24 mouse cellular contexts compared by ENCODE assay signal in the genomic region with DNA sequence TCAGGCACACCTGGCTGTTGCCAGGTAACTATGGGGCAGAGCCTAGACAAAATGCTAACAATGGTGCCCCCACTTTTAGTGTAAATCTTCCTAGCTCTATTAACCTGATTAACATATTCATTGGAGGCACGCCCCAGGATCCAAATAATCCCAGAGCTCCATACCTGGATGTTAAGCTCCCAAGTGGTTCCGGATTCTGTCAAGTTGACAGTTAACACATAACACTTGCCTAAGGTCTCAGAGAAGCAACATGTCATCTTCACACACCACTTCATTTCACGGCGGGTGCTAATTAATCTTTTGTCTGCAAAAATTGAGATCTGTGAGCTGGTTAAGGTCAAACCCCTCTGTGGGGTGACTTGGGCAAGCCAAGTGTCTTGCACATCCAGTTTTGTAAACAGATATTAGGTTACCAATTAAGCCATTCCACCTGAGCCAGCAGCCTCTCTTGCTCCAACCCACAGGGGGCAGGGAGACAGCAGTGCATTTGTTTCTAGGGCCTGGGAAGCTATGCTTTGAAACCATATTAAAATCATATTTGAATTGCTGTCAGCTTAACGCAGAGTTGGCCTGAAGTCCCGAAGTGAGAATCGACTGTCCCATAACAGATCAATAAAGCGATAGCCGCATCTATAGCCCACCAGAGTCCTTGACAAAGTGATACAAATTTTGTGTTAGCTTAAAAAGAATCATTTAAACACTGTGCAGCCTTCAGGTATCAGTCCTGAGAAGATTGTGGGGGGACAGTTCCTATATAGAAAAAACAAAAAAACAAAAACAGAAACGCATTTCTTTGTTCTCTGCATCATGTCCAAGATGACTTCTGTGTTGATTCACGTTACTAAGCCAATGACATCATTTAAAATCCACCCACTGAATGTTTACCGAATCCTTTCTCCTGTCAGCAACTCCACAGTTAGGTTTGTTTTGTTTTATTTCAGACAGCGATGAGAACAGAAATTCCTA. TPM values are rescaled to one million over a fixed set of nuclear protein-coding genes. Genes with fewer than 3 reads are reported as not detected.
DNase-seq lines count a peak whose midpoint lies in the region; ATAC-seq and TF ChIP-seq lines count a peak whose summit lies in the region.
"Had no signal": no experiment of that assay in that cellular context is flagged by ENCODE, and none has a peak within 500 bp of the region (broad histone marks: within the 10 kb centered on the region; RNA-seq: fewer than 3 reads in every experiment).

No protein-coding gene starts in this region.

- no peak; the same call in 1 of the 2 replicates for TF ChIP-seq CTCF in kidney, adult 2 months (conservative IDR thresholded peaks at IDR 0.05; ENCODE audit: insufficient read depth, insufficient read length, low read depth, low read length)
- TF ChIP-seq CTCF in liver, embryonic 14.5 days (IDR thresholded peaks at IDR 0.05; ENCODE audit: low read depth), result no peak; the same call in 1 of the 2 replicates
- no peak for TF ChIP-seq CTCF in forebrain, postnatal 0 days (IDR thresholded peaks at IDR 0.05; ENCODE audit: low read depth)

- H3K27ac ChIP-seq in kidney, adult 2 months (ENCODE audit: insufficient read depth, low read depth, low read length), result no peak overlapping the region
- H3K27ac ChIP-seq in kidney, embryonic 15.5 days, result no peak overlapping the region
- no peak overlapping the region for H3K27ac ChIP-seq in liver, embryonic 14.5 days
- no peak overlapping the region for H3K27ac ChIP-seq in embryonic facial prominence, embryonic 15.5 days (replicated peaks)
- no peak overlapping the region for H3K27ac ChIP-seq in forebrain, postnatal 0 days (ENCODE audit: low read depth, low read length)
- H3K27ac ChIP-seq: hindbrain, embryonic 15.5 days; left cerebral cortex, adult 2 months; stomach, embryonic 15.5 days had no signal

- H3K4me1 ChIP-seq in kidney, adult 2 months (ENCODE audit: control insufficient read depth, insufficient read depth, low read length), result peaks cover 4% of the 10 kb centered on the region; the same call in 1 of the 2 replicates
- H3K4me1 ChIP-seq in kidney, embryonic 15.5 days, result peaks cover 28% of the 10 kb centered on the region
- H3K4me1 ChIP-seq in liver, embryonic 14.5 days (replicated peaks; ENCODE audit: control insufficient read depth in 2 of 2, insufficient read depth in 2 of 2, low read length in 1 of 2), result peaks cover 0 to 32% of the 10 kb centered on the region in 2 experiments; a peak in 3 of 4 replicates
- peaks cover 14% of the 10 kb centered on the region for H3K4me1 ChIP-seq in embryonic facial prominence, embryonic 15.5 days
- peaks cover 9% of the 10 kb centered on the region; the same call in 1 of the 2 replicates for H3K4me1 ChIP-seq in forebrain, postnatal 0 days (ENCODE audit: insufficient read depth)

- H3K36me3 ChIP-seq in kidney, adult 2 months (ENCODE audit: control insufficient read depth, insufficient read depth, low read length), result no peaks in the 10 kb centered on the region
- no peaks in the 10 kb centered on the region for H3K36me3 ChIP-seq in kidney, embryonic 15.5 days
- H3K36me3 ChIP-seq in liver, embryonic 14.5 days (replicated peaks; ENCODE audit: control insufficient read depth, insufficient read depth, low read depth), result no peaks in the 10 kb centered on the region
- H3K36me3 ChIP-seq in embryonic facial prominence, embryonic 15.5 days, result no peaks in the 10 kb centered on the region
- no peaks in the 10 kb centered on the region for H3K36me3 ChIP-seq in forebrain, postnatal 0 days (ENCODE audit: insufficient read depth)
- H3K36me3 ChIP-seq: hindbrain, embryonic 15.5 days; stomach, embryonic 15.5 days had no signal

- H3K4me3 ChIP-seq in kidney, adult 2 months (ENCODE audit: insufficient read depth, low read depth, low read length), result no peak overlapping the region
- H3K4me3 ChIP-seq in kidney, embryonic 15.5 days (replicated peaks), result no peak overlapping the region
- no peak overlapping the region for H3K4me3 ChIP-seq in liver, embryonic 14.5 days (ENCODE audit: insufficient read depth in 1 of 2, low read depth in 2 of 2, low read length in 2 of 2)
- no peak overlapping the region for H3K4me3 ChIP-seq in embryonic facial prominence, embryonic 15.5 days (replicated peaks)
- no peak overlapping the region for H3K4me3 ChIP-seq in forebrain, postnatal 0 days (ENCODE audit: low read depth, low read length)
- H3K4me3 ChIP-seq: hindbrain, embryonic 15.5 days; left cerebral cortex, adult 2 months; stomach, embryonic 15.5 days had no signal

- no peak for TF ChIP-seq EP300 in liver, embryonic 14.5 days (IDR thresholded peaks at IDR 0.05; ENCODE audit: low read depth)

- H3K9ac ChIP-seq in kidney, embryonic 15.5 days, result no peak overlapping the region
- no peak overlapping the region for H3K9ac ChIP-seq in liver, embryonic 14.5 days (replicated peaks)
- H3K9ac ChIP-seq in embryonic facial prominence, embryonic 15.5 days, result no peak overlapping the region
- no peak overlapping the region for H3K9ac ChIP-seq in forebrain, postnatal 0 days
- H3K9ac ChIP-seq: hindbrain, embryonic 15.5 days; stomach, embryonic 15.5 days had no signal

- no peaks in the 10 kb centered on the region for H3K27me3 ChIP-seq in kidney, adult 2 months (replicated peaks; ENCODE audit: control insufficient read depth, insufficient read depth, low read length)
- no peaks in the 10 kb centered on the region for H3K27me3 ChIP-seq in kidney, embryonic 15.5 days
- H3K27me3 ChIP-seq in liver, embryonic 14.5 days (ENCODE audit: control insufficient read depth, insufficient read depth, low read length), result no peaks in the 10 kb centered on the region
- no peaks in the 10 kb centered on the region for H3K27me3 ChIP-seq in embryonic facial prominence, embryonic 15.5 days
- H3K27me3 ChIP-seq in forebrain, postnatal 0 days (ENCODE audit: insufficient read depth, low read length), result no peaks in the 10 kb centered on the region
- H3K27me3 ChIP-seq: hindbrain, embryonic 15.5 days; stomach, embryonic 15.5 days had no signal

- WGBS in kidney, adult 2 months, result 67% methylated on average over 13 of the region's 13 CpGs
- WGBS in kidney, embryonic 15.5 days, result 70% methylated on average over 13 of the region's 13 CpGs
- WGBS in liver, embryonic 14.5 days (ENCODE audit: insufficient replicate concordance), result 64% methylated on average over 13 of the region's 13 CpGs
- 61% methylated on average over 13 of the region's 13 CpGs for WGBS in embryonic facial prominence, embryonic 15.5 days
- WGBS in forebrain, postnatal 0 days, result 68% methylated on average over 13 of the region's 13 CpGs

- peak; percentile 75 for DNase-seq in kidney, adult 2 months
- DNase-seq in liver, embryonic 14.5 days (ENCODE audit: low read depth in 3 of 3, low spot score in 3 of 3), result no peak
- DNase-seq in liver, result no peak
- no peak for DNase-seq in frontal cortex, adult 2 months (ENCODE audit: extremely low spot score in 1 of 2, low spot score in 1 of 2)
- DNase-seq in forebrain, postnatal 0 days, result no peak
- DNase-seq: adrenal gland, postnatal 14 days; cerebellum, adult 11 months; cerebellum, postnatal 25 days; embryo, embryonic 11 days; heart, postnatal 36 days; layer of hippocampus, adult 9-11 months; left cerebral cortex, postnatal 4 days; lung, adult 2 months; retina, postnatal 1 day; thymus, adult 18-20 months; thymus, postnatal 4 days had no signal

- no peaks in the 10 kb centered on the region for H3K9me3 ChIP-seq in kidney, embryonic 15.5 days (replicated peaks)
- H3K9me3 ChIP-seq in liver, embryonic 14.5 days (ENCODE audit: control insufficient read depth, low read length), result no peaks in the 10 kb centered on the region
- H3K9me3 ChIP-seq in embryonic facial prominence, embryonic 15.5 days (replicated peaks), result no peaks in the 10 kb centered on the region
- H3K9me3 ChIP-seq in forebrain, postnatal 0 days (ENCODE audit: low read length), result no peaks in the 10 kb centered on the region
- H3K9me3 ChIP-seq: hindbrain, embryonic 15.5 days; stomach, embryonic 15.5 days had no signal

- no peak for TF ChIP-seq POLR2A in kidney, adult 2 months (IDR thresholded peaks at IDR 0.05; ENCODE audit: low read depth, low read length)

- ATAC-seq in kidney, embryonic 15.5 days (replicated peaks; ENCODE audit: low FRiP score), result no peak
- no peak for ATAC-seq in liver, embryonic 14.5 days (ENCODE audit: insufficient read depth)
- peak; percentile 65; the same call in 1 of the 2 replicates for ATAC-seq in embryonic facial prominence, embryonic 15.5 days (ENCODE audit: insufficient number of reproducible peaks, low FRiP score, low TSS enrichment, low read depth)
- no peak for ATAC-seq in forebrain, postnatal 0 days
- ATAC-seq: activated CD4-positive, CD25-positive, alpha-beta regulatory T cell, adult 4 months; intestine, embryonic 16.5 days had no signal

- no peak overlapping the region for H3K4me2 ChIP-seq in kidney, embryonic 15.5 days
- 0 out of 2 replicates have a peak overlapping the region, but pooled peaks have one; percentile 3 for H3K4me2 ChIP-seq in liver, embryonic 14.5 days (ENCODE audit: low read depth)
- H3K4me2 ChIP-seq in embryonic facial prominence, embryonic 15.5 days (replicated peaks), result no peak overlapping the region
- no peak overlapping the region for H3K4me2 ChIP-seq in forebrain, postnatal 0 days (ENCODE audit: low read depth)
- H3K4me2 ChIP-seq: hindbrain, embryonic 15.5 days; midbrain, embryonic 11.5 days; stomach, embryonic 15.5 days had no signal

RNA-seq across cellular contexts. Expression of gene Cpsf6, which starts 34.0 kb away (rescaled TPM):
- polyA plus RNA-seq in kidney, adult 2 months (2012; rRNA removed), result 26.9 and 30.1 TPM in 2 replicates
- 164 and 169 TPM in 2 replicates for polyA plus RNA-seq in kidney, embryonic 15.5 days (2015; fragmentation: Nextera tagmentation; extraction: Ambion mirVana)
- 22.8 and 27.5 TPM in 2 replicates for polyA plus RNA-seq in liver, embryonic 14.5 days (2012; rRNA removed)
- 51.7 and 54.5 TPM in 2 replicates for polyA plus RNA-seq in liver, embryonic 14.5 days (2014; fragmentation: Nextera tagmentation; extraction: Ambion mirVana)
- 124 and 127 TPM in 2 replicates for polyA plus RNA-seq in embryonic facial prominence, embryonic 15.5 days (2015; fragmentation: Nextera tagmentation; extraction: Ambion mirVana)
- 64.5 and 68.6 TPM in 2 replicates for polyA plus RNA-seq in frontal cortex, adult 2 months (2012; rRNA removed)
- 135 and 155 TPM in 2 replicates for total RNA-seq in forebrain, postnatal 0 days (2014; rRNA removed)
- 70.1 and 88.9 TPM in 2 replicates for polyA plus RNA-seq in forebrain, postnatal 0 days (2015; fragmentation: Nextera tagmentation; extraction: Ambion mirVana)
